Mouse (Mus musculus): ENCODE results near the gene Specc1l. TPM values are rescaled to one million over a fixed set of nuclear protein-coding genes. Genes with fewer than 3 reads are reported as not detected.
A peak's percentile ranks its signal among the peaks of the same experiment; 100 is the strongest.

The Specc1l gene
- total and polyA plus RNA-seq, 2 experiments from 2014 or later: 23.6 to 37.5 TPM

- no peak for ATAC-seq (ENCODE audit: low FRiP score)
- H3K27ac ChIP-seq (ENCODE audit: low read depth, low read length): no peak overlapping the region
- 87% methylated on average over 12 of the region's 12 CpGs for WGBS
- H3K4me2 ChIP-seq (ENCODE audit: low read depth, low read length, poor library complexity, severe bottlenecking): no peak overlapping the region
- no peak for DNase-seq (ENCODE audit: low spot score)
- H3K4me1 ChIP-seq (ENCODE audit: insufficient read depth, low read length): no peaks in the 10 kb centered on the region
- H3K9me3 ChIP-seq (ENCODE audit: low read length): no peaks in the 10 kb centered on the region
- H3K4me3 ChIP-seq (ENCODE audit: low read depth, low read length): no peak overlapping the region
- no peak for TF ChIP-seq CTCF (IDR thresholded peaks at IDR 0.05)
- no peaks in the 10 kb centered on the region for H3K27me3 ChIP-seq (ENCODE audit: insufficient read depth, low read length)
- H3K9ac ChIP-seq (replicated peaks; ENCODE audit: low read length, poor library complexity, severe bottlenecking): no peak overlapping the region
- H3K36me3 ChIP-seq (ENCODE audit: insufficient read depth, low read length): peaks cover 74% of the 10 kb centered on the region
Measured at GRCm38 (mm10) chr10:75173712-75174111, 38.2 kb upstream of the Specc1l start.

- Histone ChIP-seq H3K4me3 (ENCODE audit: low read depth, low read length) (no peak overlapping the region), H3K4me1 (ENCODE audit: insufficient read depth, low read length) (no peaks in the 10 kb centered on the region), H3K9me3 (ENCODE audit: low read length) (no peaks in the 10 kb centered on the region), H3K27ac (ENCODE audit: low read depth, low read length) (no peak overlapping the region), H3K27me3 (ENCODE audit: insufficient read depth, low read length) (no peaks in the 10 kb centered on the region), H3K9ac (replicated peaks; ENCODE audit: low read length, poor library complexity, severe bottlenecking) (no peak overlapping the region), H3K4me2 (ENCODE audit: low read depth, low read length, poor library complexity, severe bottlenecking) (no peak overlapping the region), H3K36me3 (ENCODE audit: insufficient read depth, low read length) (peaks cover 78% of the 10 kb centered on the region)
- TF ChIP-seq CTCF (IDR thresholded peaks at IDR 0.05): no peak
- ATAC-seq (ENCODE audit: low FRiP score) (no peak), DNase-seq (ENCODE audit: low spot score) (no peak)
- 91% methylated on average over 8 of the region's 8 CpGs for WGBS
Measured at GRCm38 (mm10) chr10:75176494-75176893, 35.4 kb upstream of the Specc1l start.

GRCm38 (mm10) chr10:75178911-75179310 is 33.0 kb upstream of the Specc1l start:
- Histone ChIP-seq H3K4me2 (ENCODE audit: low read depth, low read length, poor library complexity, severe bottlenecking) (no peak overlapping the region), H3K9me3 (ENCODE audit: low read length) (no peaks in the 10 kb centered on the region), H3K4me1 (ENCODE audit: insufficient read depth, low read length) (no peaks in the 10 kb centered on the region), H3K4me3 (ENCODE audit: low read depth, low read length) (no peak overlapping the region), H3K9ac (replicated peaks; ENCODE audit: low read length, poor library complexity, severe bottlenecking) (no peak overlapping the region), H3K27ac (ENCODE audit: low read depth, low read length) (no peak overlapping the region), H3K36me3 (ENCODE audit: insufficient read depth, low read length) (peaks cover 78% of the 10 kb centered on the region), H3K27me3 (ENCODE audit: insufficient read depth, low read length) (no peaks in the 10 kb centered on the region)
- 94% methylated on average over 5 of the region's 5 CpGs for WGBS
- no peak for TF ChIP-seq CTCF (IDR thresholded peaks at IDR 0.05)
- no peak for ATAC-seq (ENCODE audit: low FRiP score)
- no peak for DNase-seq (ENCODE audit: low spot score)

DNA sequence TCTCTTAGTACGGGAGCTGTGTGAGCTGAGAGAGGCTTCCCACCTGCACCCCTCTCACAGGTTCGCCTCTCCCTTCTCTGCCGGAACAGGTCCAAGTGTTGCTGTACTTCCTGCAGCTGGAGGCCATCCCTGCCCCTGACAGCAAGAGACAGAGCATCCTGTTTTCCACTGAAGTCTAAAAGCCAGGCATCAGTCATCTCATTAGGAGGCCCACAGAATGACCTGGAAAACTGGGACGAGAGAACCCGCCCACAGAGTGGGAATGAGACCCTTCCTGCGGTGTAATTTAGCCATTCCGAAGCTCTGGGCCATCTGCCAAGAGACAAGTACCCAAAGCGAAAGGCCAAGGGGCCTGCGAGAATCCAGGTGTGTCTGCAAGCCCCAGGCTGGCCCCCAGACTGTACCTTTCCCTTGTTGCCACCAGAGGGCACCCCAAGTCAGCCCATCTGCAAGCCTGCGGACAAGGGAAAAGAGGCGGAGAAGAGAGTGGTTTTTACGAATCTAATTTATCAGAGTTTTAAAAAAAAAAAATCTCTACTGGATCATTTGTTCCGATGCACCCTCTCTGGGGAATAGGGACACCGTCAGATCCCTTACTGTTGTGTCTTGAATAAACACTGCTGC is 29.6 kb upstream of the Specc1l start:
- H3K4me2 ChIP-seq (ENCODE audit: low read depth, low read length, poor library complexity, severe bottlenecking): no peak overlapping the region

DNA sequence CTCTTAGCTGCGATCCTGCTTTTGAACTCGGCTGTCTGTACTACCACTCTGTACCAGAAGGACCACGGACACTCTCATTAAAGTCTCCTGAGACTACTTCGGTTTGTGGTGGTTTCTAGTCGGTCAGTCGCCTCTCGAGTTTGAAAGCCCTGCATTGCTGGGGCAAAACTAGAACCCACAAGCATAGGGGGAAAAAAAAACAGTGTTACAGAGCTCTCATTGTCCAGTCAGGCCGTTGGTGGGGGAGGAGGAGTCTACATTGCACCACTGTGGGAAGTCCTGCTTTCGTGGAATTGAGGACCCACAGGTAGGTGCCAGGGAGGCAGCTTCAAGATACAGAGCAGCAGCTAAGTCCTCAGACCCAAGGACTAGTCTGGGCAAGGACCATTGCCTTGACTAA is 27.0 kb upstream of the Specc1l start:
- peaks cover 33% of the 10 kb centered on the region for H3K36me3 ChIP-seq (ENCODE audit: insufficient read depth, low read length)
- 94% methylated on average over 9 of the region's 9 CpGs for WGBS

More for the DNA sequence above, 29.6 kb upstream of the Specc1l start:
- no peak overlapping the region for H3K4me3 ChIP-seq (ENCODE audit: low read depth, low read length)
- H3K27ac ChIP-seq (ENCODE audit: low read depth, low read length): no peak overlapping the region
- DNase-seq (ENCODE audit: low spot score): peak; percentile 71
- TF ChIP-seq CTCF (IDR thresholded peaks at IDR 0.05): peak; percentile 92
- WGBS: 47% methylated on average over 14 of the region's 14 CpGs
- no peaks in the 10 kb centered on the region for H3K4me1 ChIP-seq (ENCODE audit: insufficient read depth, low read length)
- no peak overlapping the region for H3K9ac ChIP-seq (replicated peaks; ENCODE audit: low read length, poor library complexity, severe bottlenecking)
- ATAC-seq (ENCODE audit: low FRiP score): peak; percentile 60
- no peaks in the 10 kb centered on the region for H3K27me3 ChIP-seq (ENCODE audit: insufficient read depth, low read length)
- H3K9me3 ChIP-seq (ENCODE audit: low read length): no peaks in the 10 kb centered on the region
- H3K36me3 ChIP-seq (ENCODE audit: insufficient read depth, low read length): peaks cover 57% of the 10 kb centered on the region

DNA sequence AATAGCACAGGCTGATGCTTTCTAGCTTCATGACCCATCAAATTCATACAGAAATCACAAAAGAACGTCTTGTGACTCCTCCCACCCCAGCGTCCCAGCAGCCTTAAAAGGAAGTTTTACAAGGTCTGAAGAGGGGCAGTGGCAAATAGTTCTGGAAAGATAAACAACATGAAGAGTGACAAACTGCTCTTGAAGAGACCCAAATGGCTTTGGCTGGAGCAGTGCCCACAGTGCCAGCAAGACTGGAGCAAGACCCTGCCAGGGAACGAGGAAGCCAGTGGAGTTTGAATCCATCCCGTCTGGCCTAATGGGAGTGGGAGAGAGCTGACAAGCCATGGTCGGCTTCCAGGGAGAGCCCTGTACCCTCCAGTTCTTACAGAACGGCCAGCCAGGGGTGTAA is 25.3 kb upstream of the Specc1l start:
- H3K27ac ChIP-seq (ENCODE audit: low read depth, low read length): no peak overlapping the region
- ATAC-seq (ENCODE audit: low FRiP score): no peak
- WGBS: 61% methylated on average over 6 of the region's 6 CpGs
- no peak for TF ChIP-seq CTCF (IDR thresholded peaks at IDR 0.05)
- peaks cover 15% of the 10 kb centered on the region for H3K36me3 ChIP-seq (ENCODE audit: insufficient read depth, low read length)
- DNase-seq (ENCODE audit: low spot score): no peak
- no peak overlapping the region for H3K4me3 ChIP-seq (ENCODE audit: low read depth, low read length)
- H3K4me1 ChIP-seq (ENCODE audit: insufficient read depth, low read length): no peaks in the 10 kb centered on the region
- H3K27me3 ChIP-seq (ENCODE audit: insufficient read depth, low read length): no peaks in the 10 kb centered on the region
- no peaks in the 10 kb centered on the region for H3K9me3 ChIP-seq (ENCODE audit: low read length)
- no peak overlapping the region for H3K4me2 ChIP-seq (ENCODE audit: low read depth, low read length, poor library complexity, severe bottlenecking)
- H3K9ac ChIP-seq (replicated peaks; ENCODE audit: low read length, poor library complexity, severe bottlenecking): no peak overlapping the region

More for the DNA sequence above, 27.0 kb upstream of the Specc1l start:
- H3K4me2 ChIP-seq (ENCODE audit: low read depth, low read length, poor library complexity, severe bottlenecking): no peak overlapping the region
- no peaks in the 10 kb centered on the region for H3K27me3 ChIP-seq (ENCODE audit: insufficient read depth, low read length)
- no peak overlapping the region for H3K4me3 ChIP-seq (ENCODE audit: low read depth, low read length)
- H3K9me3 ChIP-seq (ENCODE audit: low read length): no peaks in the 10 kb centered on the region
- H3K27ac ChIP-seq (ENCODE audit: low read depth, low read length): no peak overlapping the region
- no peak overlapping the region for H3K9ac ChIP-seq (replicated peaks; ENCODE audit: low read length, poor library complexity, severe bottlenecking)
- no peaks in the 10 kb centered on the region for H3K4me1 ChIP-seq (ENCODE audit: insufficient read depth, low read length)
- ATAC-seq (ENCODE audit: low FRiP score) (no peak), DNase-seq (ENCODE audit: low spot score) (no peak)
- TF ChIP-seq CTCF (IDR thresholded peaks at IDR 0.05): no peak
